Mouse (Mus musculus): ENCODE data around the gene Mrpl12.
"Not testable (repeated sequence)": the region's sequence is repeated elsewhere in the genome, so short reads cannot be mapped to it uniquely, and the experiment has no call there.

The Mrpl12 gene

GRCm38 (mm10) chr11:120506899-120507298 is 22.5 kb downstream of the Mrpl12 start:
- peak in 1 of 2 experiments; percentile 55 for DNase-seq (ENCODE audit: inconsistent age in 2 of 2, low spot score in 1 of 2)

GRCm38 (mm10) chr11:120507611-120508289 is 23.3 kb downstream of the Mrpl12 start:
- DNase-seq (ENCODE audit: inconsistent age in 2 of 2, low spot score in 1 of 2) = peak in 1 of 2 experiments; percentile 44

- DNase-seq (ENCODE audit: inconsistent age in 2 of 2, low spot score in 1 of 2) = peak; percentile 55 to 57
These were observed 24.0 kb downstream of the Mrpl12 start for GRCm38 (mm10) chr11:120508290-120508870.

GRCm38 (mm10) chr11:120509940-120510339 is 25.5 kb downstream of the Mrpl12 start:
- DNase-seq (ENCODE audit: inconsistent age in 2 of 2, low spot score in 1 of 2) = no peak

GRCm38 (mm10) chr11:120510375-120511030 is 26.1 kb downstream of the Mrpl12 start:
- DNase-seq (ENCODE audit: inconsistent age in 2 of 2, low spot score in 1 of 2) = no peak

GRCm38 (mm10) chr11:120512790-120513453 is 28.5 kb downstream of the Mrpl12 start:
- DNase-seq (ENCODE audit: inconsistent age in 2 of 2, low spot score in 1 of 2) = no peak

GRCm38 (mm10) chr11:120514262-120514661 is 29.8 kb downstream of the Mrpl12 start:
- not testable (repeated sequence) for DNase-seq (ENCODE audit: inconsistent age in 2 of 2, low spot score in 1 of 2)

GRCm38 (mm10) chr11:120515611-120516010 is 31.2 kb downstream of the Mrpl12 start:
- peak; percentile 85 to 97 for DNase-seq (ENCODE audit: inconsistent age in 2 of 2, low spot score in 1 of 2)

GRCm38 (mm10) chr11:120517147-120517546 is 32.7 kb downstream of the Mrpl12 start:
- no peak for DNase-seq (ENCODE audit: inconsistent age in 2 of 2, low spot score in 1 of 2)

- DNase-seq (ENCODE audit: inconsistent age in 2 of 2, low spot score in 1 of 2) = no peak
These were observed 33.6 kb downstream of the Mrpl12 start for GRCm38 (mm10) chr11:120518027-120518426.

GRCm38 (mm10) chr11:120518558-120518957 is 34.1 kb downstream of the Mrpl12 start:
- DNase-seq (ENCODE audit: inconsistent age in 2 of 2, low spot score in 1 of 2) = no peak

- peak; percentile 53 to 69 for DNase-seq (ENCODE audit: inconsistent age in 2 of 2, low spot score in 1 of 2)
These were observed 35.3 kb downstream of the Mrpl12 start for GRCm38 (mm10) chr11:120519738-120520137.

GRCm38 (mm10) chr11:120520498-120520897 is 36.1 kb downstream of the Mrpl12 start:
- no peak for DNase-seq (ENCODE audit: inconsistent age in 2 of 2, low spot score in 1 of 2)

- peak in 1 of 2 experiments; percentile 59 for DNase-seq (ENCODE audit: inconsistent age in 2 of 2, low spot score in 1 of 2)
These were observed 36.6 kb downstream of the Mrpl12 start for GRCm38 (mm10) chr11:120520967-120521540.

- no peak for DNase-seq (ENCODE audit: inconsistent age in 2 of 2, low spot score in 1 of 2)
These were observed 38.2 kb downstream of the Mrpl12 start for GRCm38 (mm10) chr11:120522581-120522980.

- no peak for DNase-seq (ENCODE audit: inconsistent age in 2 of 2, low spot score in 1 of 2)
These were observed 41.5 kb downstream of the Mrpl12 start for GRCm38 (mm10) chr11:120525959-120526358.

- no peak for DNase-seq (ENCODE audit: inconsistent age in 2 of 2, low spot score in 1 of 2)
These were observed 43.4 kb downstream of the Mrpl12 start for GRCm38 (mm10) chr11:120527690-120528354.

GRCm38 (mm10) chr11:120528903-120529302 is 44.5 kb downstream of the Mrpl12 start:
- no peak for DNase-seq (ENCODE audit: inconsistent age in 2 of 2, low spot score in 1 of 2)

GRCm38 (mm10) chr11:120530085-120530964 is 45.9 kb downstream of the Mrpl12 start, which contains the start of gene Gcgr:
Gene Gcgr (plus strand): TSS chr11:120530699.
- no peak for DNase-seq (ENCODE audit: inconsistent age in 2 of 2, low spot score in 1 of 2)

- DNase-seq (ENCODE audit: inconsistent age in 2 of 2, low spot score in 1 of 2) = no peak
These were observed 47.2 kb downstream of the Mrpl12 start for GRCm38 (mm10) chr11:120531646-120532045.

All from adrenal gland, adult (tissue).